Mouse (Mus musculus) common myeloid progenitor, adult 5-6 weeks (primary cell): ENCODE measurements around the gene Notch3. TPM values are rescaled to one million over a fixed set of nuclear protein-coding genes. Genes with fewer than 3 reads are reported as not detected.
"Not testable (repeated sequence)": the region's sequence is repeated elsewhere in the genome, so short reads cannot be mapped to it uniquely, and the experiment has no call there.

Experiments used
- ATAC-seq: replicated peaks from 2 replicates; pipeline ENCODE4 v1.8.0; 2016; ENCODE audit warnings: low read depth, mild to moderate bottlenecking, moderate TSS enrichment, inconsistent platforms; ENCODE audit not compliant: poor library complexity, severe bottlenecking
- total RNA-seq: library from RNA; stranded (forward); fragments of 200-1000, 187-1606 nt; gene quantifications from 2 replicates; pipeline ENCODE4 v1.2.3, GENCODE M21; 2017

The Notch3 gene
- 0.05 and 0.18 TPM in 2 replicates for total RNA-seq

- no peak for ATAC-seq
Observed at GRCm38 (mm10) chr17:32166687-32167086, at the start of gene Notch3. Notch3 (minus strand) TSS chr17:32166852.

GRCm38 (mm10) chr17:32215587-32215986 lies 48.9 kb upstream of the Notch3 start:
- ATAC-seq: not testable (repeated sequence)

- ATAC-seq: not testable (repeated sequence)
Observed at GRCm38 (mm10) chr17:32211554-32211953, 44.9 kb upstream of the Notch3 start.

- peak; percentile 58; the same call in 1 of the 2 replicates for ATAC-seq
Observed at GRCm38 (mm10) chr17:32209752-32210151, 43.1 kb upstream of the Notch3 start.

- no peak for ATAC-seq
Observed at GRCm38 (mm10) chr17:32209144-32209543, 42.5 kb upstream of the Notch3 start.

- no peak for ATAC-seq
Observed at GRCm38 (mm10) chr17:32207586-32208245, 41.1 kb upstream of the Notch3 start.

- no peak for ATAC-seq
Observed at GRCm38 (mm10) chr17:32205345-32205744, 38.7 kb upstream of the Notch3 start.

- no peak for ATAC-seq
Observed at GRCm38 (mm10) chr17:32202972-32203371, 36.3 kb upstream of the Notch3 start.

- no peak for ATAC-seq
Observed at GRCm38 (mm10) chr17:32201086-32201485, 34.4 kb upstream of the Notch3 start.

- no peak for ATAC-seq
Observed at GRCm38 (mm10) chr17:32199796-32200195, 33.1 kb upstream of the Notch3 start.

GRCm38 (mm10) chr17:32197156-32197555 lies 30.5 kb upstream of the Notch3 start:
- no peak for ATAC-seq

- peak; percentile 40 for ATAC-seq
Observed at GRCm38 (mm10) chr17:32195725-32196124, 29.1 kb upstream of the Notch3 start.

GRCm38 (mm10) chr17:32193010-32193409 lies 26.4 kb upstream of the Notch3 start:
- ATAC-seq: no peak

GRCm38 (mm10) chr17:32189850-32190249 lies 23.2 kb upstream of the Notch3 start:
- peak; percentile 65 for ATAC-seq

GRCm38 (mm10) chr17:32188863-32189636 lies 22.4 kb upstream of the Notch3 start, which contains the start of gene Ephx3:
Ephx3 (minus strand) TSS chr17:32189549.
- ATAC-seq: peak; percentile 55; the same call in 1 of the 2 replicates

GRCm38 (mm10) chr17:32183017-32183416 lies 16.4 kb upstream of the Notch3 start:
- ATAC-seq: no peak

GRCm38 (mm10) chr17:32179621-32180491 lies 13.2 kb upstream of the Notch3 start:
- ATAC-seq: no peak

GRCm38 (mm10) chr17:32176919-32177318 lies 10.3 kb upstream of the Notch3 start:
- no peak for ATAC-seq

- no peak for ATAC-seq
Observed at GRCm38 (mm10) chr17:32173166-32173565, 6.5 kb upstream of the Notch3 start.

- ATAC-seq: no peak
Observed at GRCm38 (mm10) chr17:32172485-32172884, 5.8 kb upstream of the Notch3 start.
